Mouse (Mus musculus) lung, embryonic 16.5 days (tissue): ENCODE data around the gene Gm20517. TPM values are rescaled to one million over a fixed set of nuclear protein-coding genes. Genes with fewer than 3 reads are reported as not detected.

Experiments used
- ATAC-seq: fragments of 200-750 bp; cut with Nextera tagmentation; 2 replicates; pipeline ENCODE4 v1.8.0; 2017; ENCODE audit warnings: low read depth, mild to moderate bottlenecking, moderate library complexity
- H3K27ac ChIP-seq: fragments of 300-500 bp; sonication (generic); 2 replicates; pipeline ENCODE4 v1.5.1; 2014; ENCODE audit warnings: mild to moderate bottlenecking, control low read depth, low read length
- H3K27me3 ChIP-seq: fragments of 300-500 bp; sonication (generic); 2 replicates; pipeline ENCODE4 v1.6.1; 2014; ENCODE audit warnings: low read depth, low read length, mixed read lengths; ENCODE audit not compliant: control insufficient read depth, insufficient read depth
- H3K36me3 ChIP-seq: fragments of 300-500 bp; sonication (generic); 2 replicates; pipeline ENCODE4 v1.6.1; 2014; ENCODE audit warnings: low read length; ENCODE audit not compliant: control insufficient read depth, insufficient read depth
- H3K4me1 ChIP-seq: fragments of 300-500 bp; sonication (generic); replicated peaks from 2 replicates; pipeline ENCODE4 v1.6.1; 2014; ENCODE audit warnings: low read length, mixed read lengths; ENCODE audit not compliant: control insufficient read depth, insufficient read depth
- H3K4me2 ChIP-seq: fragments of 300-500 bp; sonication (generic); 2 replicates; pipeline ENCODE4 v1.6.1; 2014; ENCODE audit warnings: low read depth, low read length, control low read depth
- H3K4me3 ChIP-seq: fragments of 300-500 bp; sonication (generic); 2 replicates; pipeline ENCODE4 v1.5.1; 2014; ENCODE audit warnings: mild to moderate bottlenecking, low read length, control low read depth
- H3K9ac ChIP-seq: fragments of 300-500 bp; sonication (generic); 2 replicates; pipeline ENCODE4 v1.6.1; 2014; ENCODE audit warnings: low read length, control low read depth
- H3K9me3 ChIP-seq: fragments of 300-500 bp; sonication (generic); 2 replicates; pipeline ENCODE4 v1.6.1; 2016; ENCODE audit warnings: low read length; ENCODE audit not compliant: control insufficient read depth
- WGBS: fragments of 180-500 bp; shearing (Covaris S2); extraction: QIAGEN DNeasy Blood & Tissue Kit; methylation state at CpG from one replicate; pipeline ENCODE4 v1.1.7; 2014; 5-methylcytosine and 5-hydroxymethylcytosine counted together
- polyA plus RNA-seq: library from polyadenylated mRNA; unstranded; fragments of >200 nt; fragmentation: Nextera tagmentation; extraction: Ambion mirVana; gene quantifications from 2 replicates; pipeline ENCODE4 v1.2.1, GENCODE M21; 2015

Gm20517 gene
- polyA plus RNA-seq, 1 experiment from 2014 or later, result 2.2 TPM

DNA sequence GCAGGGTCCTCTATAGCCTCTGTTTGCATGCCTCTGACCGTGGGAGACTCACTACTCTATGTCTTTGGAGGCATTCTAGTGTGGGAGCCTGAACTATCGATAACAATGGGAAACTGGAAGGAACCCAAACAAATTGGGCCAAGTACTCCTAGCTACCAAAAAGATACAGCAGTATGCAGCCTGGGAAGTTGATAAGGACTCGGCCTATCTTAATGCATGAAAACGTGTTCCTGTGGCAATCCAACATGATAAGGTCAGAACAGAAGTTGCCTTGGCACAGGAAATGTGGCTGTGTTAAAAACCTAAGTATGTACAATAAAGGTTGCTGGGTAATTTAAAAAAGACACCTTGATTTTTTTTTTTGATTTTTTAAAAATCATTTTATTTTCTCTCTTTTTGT is 109.8 kb downstream of the Gm20517 start:
- H3K4me2 ChIP-seq, result no peak overlapping the region
- H3K36me3 ChIP-seq, result no peaks in the 10 kb centered on the region
- no peak for ATAC-seq
- H3K9ac ChIP-seq, result no peak overlapping the region
- no peaks in the 10 kb centered on the region for H3K9me3 ChIP-seq
- H3K4me3 ChIP-seq, result no peak overlapping the region
- no peaks in the 10 kb centered on the region for H3K27me3 ChIP-seq
- 59% methylated on average over 4 of the region's 4 CpGs for WGBS
- H3K4me1 ChIP-seq, result no peaks in the 10 kb centered on the region
- no peak overlapping the region for H3K27ac ChIP-seq

DNA sequence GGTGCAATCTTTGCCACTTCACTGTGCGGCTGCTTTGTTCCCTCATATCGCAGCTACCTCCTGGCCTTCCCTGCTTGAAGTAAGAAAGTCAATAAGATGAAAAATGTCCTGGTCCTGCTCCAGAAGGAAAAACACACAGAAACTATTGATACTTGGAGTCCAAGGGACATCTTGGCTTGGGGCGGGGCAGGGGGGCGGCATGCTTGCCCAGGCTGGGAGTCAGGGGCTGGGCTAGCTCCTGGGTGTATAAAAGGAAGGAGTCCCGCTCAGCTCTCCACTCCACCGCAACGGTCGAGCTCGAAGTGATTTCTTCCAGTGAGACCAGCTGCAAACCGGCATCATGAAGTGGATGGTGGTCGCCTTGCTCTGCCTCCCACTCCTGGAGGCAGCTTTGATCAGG is 115.2 kb downstream of the Gm20517 start, which contains the start of gene Pgc:
TSS of gene Pgc (plus strand) at position 277 of the 400 bp plus-strand sequence.
- Histone ChIP-seq H3K27me3 (no peaks in the 10 kb centered on the region), H3K4me2 (peak within 1 kb of the TSS; percentile 11; the same call in 1 of the 2 replicates), H3K9me3 (no peaks in the 10 kb centered on the region), H3K27ac (no peak within 1 kb of the TSS), H3K4me3 (no peak within 1 kb of the TSS), H3K36me3 (no peaks in the 10 kb centered on the region), H3K9ac (no peak within 1 kb of the TSS; the same call in 1 of the 2 replicates), H3K4me1 (no peaks in the 10 kb centered on the region)
- no peak for ATAC-seq
- 51% methylated on average over 11 of the region's 11 CpGs for WGBS

DNA sequence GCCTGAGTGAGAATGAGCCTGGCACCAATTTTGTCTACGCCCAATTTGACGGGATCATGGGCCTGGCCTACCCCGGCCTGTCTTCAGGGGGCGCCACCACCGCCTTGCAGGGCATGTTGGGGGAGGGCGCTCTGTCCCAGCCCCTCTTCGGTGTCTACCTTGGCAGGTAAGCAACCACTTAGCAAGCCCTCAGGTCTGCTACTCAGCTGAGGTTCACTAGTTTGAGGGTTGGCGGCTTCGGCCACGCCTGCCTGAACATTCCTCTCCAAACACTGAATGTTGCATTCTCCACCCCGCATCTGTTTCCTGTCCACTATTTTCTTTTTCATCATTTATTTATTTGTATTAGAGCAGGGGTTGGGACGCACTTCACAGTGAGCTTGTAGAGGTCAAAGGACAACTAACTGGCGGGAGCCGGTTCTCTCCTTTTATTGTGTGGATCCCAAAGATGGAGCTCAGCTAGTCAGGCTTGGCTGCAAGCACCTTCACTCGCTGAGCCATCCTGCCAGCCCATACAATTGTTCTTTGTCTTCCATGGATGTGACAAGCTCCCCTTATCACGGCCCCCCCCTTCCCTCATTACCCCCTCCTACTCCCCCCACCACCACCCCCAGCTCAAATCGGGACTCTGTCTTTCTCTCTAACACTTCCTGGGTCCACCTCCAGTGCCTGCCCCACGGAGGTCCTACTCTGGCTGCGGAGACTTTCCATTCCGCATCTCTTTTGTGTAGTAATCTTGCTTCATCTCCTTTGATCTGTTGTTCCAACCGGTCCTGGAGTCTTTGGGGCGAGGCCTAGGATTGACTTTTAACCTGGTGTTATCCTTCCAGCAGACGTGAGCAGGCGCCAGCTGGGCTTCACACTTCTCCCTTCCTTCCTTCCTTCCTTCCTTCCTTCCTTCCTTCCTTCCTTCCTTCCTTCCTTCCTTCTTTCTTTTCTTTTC is 119.5 kb downstream of the Gm20517 start:
- Histone ChIP-seq H3K36me3 (no peaks in the 10 kb centered on the region), H3K4me3 (no peak overlapping the region), H3K9me3 (no peaks in the 10 kb centered on the region), H3K27me3 (no peaks in the 10 kb centered on the region), H3K4me2 (no peak overlapping the region), H3K9ac (no peak overlapping the region), H3K27ac (no peak overlapping the region), H3K4me1 (no peaks in the 10 kb centered on the region)
- peak; percentile 56; the same call in 1 of the 2 replicates for ATAC-seq
- WGBS, result 44% methylated on average over 24 of the region's 24 CpGs

Other genes starting within 250 kb of the Gm20517 start
- gene Mrps10, start 242.7 kb upstream of the Gm20517 start, polyA plus RNA-seq, result 68.7 and 72.4 TPM in 2 replicates
- 0.68 and 0.70 TPM in 2 replicates for gene Guca1b, start 226.2 kb upstream of the Gm20517 start, polyA plus RNA-seq
- 1.2 and 1.8 TPM in 2 replicates for gene Guca1a, start 211.0 kb upstream of the Gm20517 start, polyA plus RNA-seq
- gene AI661453, start 175.0 kb upstream of the Gm20517 start, polyA plus RNA-seq, result 1.8 and 2.3 TPM in 2 replicates
- gene 1700001C19Rik, start 174.2 kb upstream of the Gm20517 start, polyA plus RNA-seq, result not detected in 2 replicates
- 30.5 and 30.9 TPM in 2 replicates for gene Taf8, start 109.3 kb upstream of the Gm20517 start, polyA plus RNA-seq
- gene Ccnd3, start 106.5 kb upstream of the Gm20517 start, polyA plus RNA-seq, result 258 and 277 TPM in 2 replicates
- gene Bysl, start 97 bp upstream of the Gm20517 start, polyA plus RNA-seq, result 17.0 and 19.4 TPM in 2 replicates
- 50.1 and 51.6 TPM in 2 replicates for gene Med20, start within 50 bp of the Gm20517 start, polyA plus RNA-seq
- 2.5 and 2.6 TPM in 2 replicates for gene Usp49, start 19.1 kb downstream of the Gm20517 start, polyA plus RNA-seq
- gene Tomm6, start 76.8 kb downstream of the Gm20517 start, polyA plus RNA-seq, result 389 and 399 TPM in 2 replicates
- 5.1 TPM in 2 replicates for gene Frs3, start 77.4 kb downstream of the Gm20517 start, polyA plus RNA-seq
- 0.26 and 0.41 TPM in 2 replicates for gene Gm21981, start 82.9 kb downstream of the Gm20517 start, polyA plus RNA-seq
- 0.69 and 0.88 TPM in 2 replicates for gene Prickle4, start 83.1 kb downstream of the Gm20517 start, polyA plus RNA-seq
- 22.5 and 26.8 TPM in 2 replicates for gene Pgc, start 115.3 kb downstream of the Gm20517 start, polyA plus RNA-seq
- 13.1 and 13.7 TPM in 2 replicates for gene Tfeb, start 125.4 kb downstream of the Gm20517 start, polyA plus RNA-seq
- 18.1 and 22.1 TPM in 2 replicates for gene Mdfi, start 223.1 kb downstream of the Gm20517 start, polyA plus RNA-seq